12 mouse cellular contexts compared by ENCODE assay signal in the genomic region with DNA sequence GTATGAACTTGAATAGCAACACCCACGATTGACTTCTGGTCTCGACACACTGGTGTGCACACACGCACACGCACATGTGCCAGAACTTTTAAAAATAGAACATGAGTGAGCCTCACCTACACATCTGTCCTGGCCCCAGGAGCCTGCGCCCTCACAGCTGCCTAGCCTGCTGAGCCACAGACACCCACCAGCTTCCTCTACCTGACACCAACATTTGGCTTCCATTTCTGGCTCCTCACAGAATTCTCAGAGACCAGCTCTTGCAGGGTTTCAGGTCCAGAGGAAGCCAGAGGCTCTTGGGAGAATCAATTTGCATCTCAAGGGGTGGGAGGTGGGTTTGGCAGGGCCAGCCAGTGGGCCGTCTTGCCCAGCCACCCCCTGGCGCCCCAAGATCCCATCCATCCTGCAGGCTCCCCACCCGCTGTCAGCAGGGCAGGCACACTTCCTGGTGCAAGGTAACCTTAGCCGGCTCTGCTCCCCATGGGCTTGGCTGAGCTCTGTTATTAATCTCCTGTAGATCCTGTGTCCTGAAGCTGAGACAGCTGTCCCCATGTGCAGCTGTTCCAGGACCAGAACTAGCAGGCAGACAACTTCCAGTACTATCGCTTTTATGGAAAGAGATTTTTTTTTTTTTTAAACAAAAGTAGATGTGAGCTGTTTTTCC. TPM values are rescaled to one million over a fixed set of nuclear protein-coding genes. Genes with fewer than 3 reads are reported as not detected.
DNase-seq lines count a peak whose midpoint lies in the region; ATAC-seq lines count a peak whose summit lies in the region.
"Had no signal": no experiment of that assay in that cellular context is flagged by ENCODE, and none has a peak within 500 bp of the region (broad histone marks: within the 10 kb centered on the region; RNA-seq: fewer than 3 reads in every experiment).

No protein-coding gene starts in this region.

- H3K4me1 ChIP-seq in hindbrain, embryonic 12.5 days: peaks cover 15% of the 10 kb centered on the region
- H3K4me1 ChIP-seq in hindbrain, embryonic 13.5 days (replicated peaks): peaks cover 4% of the 10 kb centered on the region
- H3K4me1 ChIP-seq in stomach, embryonic 16.5 days (ENCODE audit: control insufficient read depth, insufficient read depth, low read length): no peaks in the 10 kb centered on the region; the same call in none of the 2 replicates

- no peaks in the 10 kb centered on the region for H3K36me3 ChIP-seq in hindbrain, embryonic 12.5 days
- no peaks in the 10 kb centered on the region for H3K36me3 ChIP-seq in hindbrain, embryonic 13.5 days
- H3K36me3 ChIP-seq in stomach, embryonic 16.5 days (ENCODE audit: control insufficient read depth, insufficient read depth, low read length): no peaks in the 10 kb centered on the region
- H3K36me3 ChIP-seq: heart, embryonic 15.5 days had no signal

- no peaks in the 10 kb centered on the region for H3K9me3 ChIP-seq in hindbrain, embryonic 12.5 days (replicated peaks)
- no peaks in the 10 kb centered on the region for H3K9me3 ChIP-seq in hindbrain, embryonic 13.5 days
- H3K9me3 ChIP-seq in stomach, embryonic 16.5 days (replicated peaks; ENCODE audit: control insufficient read depth, low read length): no peaks in the 10 kb centered on the region
- H3K9me3 ChIP-seq: heart, embryonic 15.5 days had no signal

- no peaks in the 10 kb centered on the region for H3K27me3 ChIP-seq in hindbrain, embryonic 12.5 days
- H3K27me3 ChIP-seq in hindbrain, embryonic 13.5 days: no peaks in the 10 kb centered on the region
- no peaks in the 10 kb centered on the region for H3K27me3 ChIP-seq in stomach, embryonic 16.5 days (ENCODE audit: control insufficient read depth, insufficient read depth, low read length)
- H3K27me3 ChIP-seq: heart, embryonic 15.5 days had no signal

- H3K9ac ChIP-seq in hindbrain, embryonic 12.5 days: no peak overlapping the region
- H3K9ac ChIP-seq in hindbrain, embryonic 13.5 days: no peak overlapping the region
- H3K9ac ChIP-seq in stomach, embryonic 16.5 days (ENCODE audit: low read length): 0 out of 2 replicates have a peak overlapping the region, but pooled peaks have one; percentile 9
- H3K9ac ChIP-seq: heart, embryonic 15.5 days; liver, embryonic 14.5 days had no signal

- H3K4me3 ChIP-seq in hindbrain, embryonic 12.5 days: no peak overlapping the region
- no peak overlapping the region for H3K4me3 ChIP-seq in hindbrain, embryonic 13.5 days
- H3K4me3 ChIP-seq in stomach, embryonic 16.5 days (replicated peaks; ENCODE audit: low read length): no peak overlapping the region
- H3K4me3 ChIP-seq: heart, embryonic 15.5 days had no signal

- peak; percentile 65 for DNase-seq in embryo, embryonic 11 days
- DNase-seq in gastrocnemius, postnatal 14 days: peak; percentile 72
- no peak for DNase-seq in adrenal gland, adult (ENCODE audit: inconsistent age in 2 of 2, low spot score in 1 of 2)
- no peak for DNase-seq in cerebellum, postnatal 36 days
- no peak for DNase-seq in heart, adult 9 months (ENCODE audit: low spot score in 2 of 2)
- DNase-seq: cerebellum, adult 11-12 months; layer of hippocampus, adult 9-11 months had no signal

- WGBS in hindbrain, embryonic 12.5 days: 47% methylated on average over 10 of the region's 10 CpGs
- 55% methylated on average over 10 of the region's 10 CpGs for WGBS in hindbrain, embryonic 13.5 days
- 40% methylated on average over 10 of the region's 10 CpGs for WGBS in stomach, embryonic 16.5 days

- H3K27ac ChIP-seq in hindbrain, embryonic 12.5 days: peak overlapping the region; percentile 1
- no peak overlapping the region for H3K27ac ChIP-seq in hindbrain, embryonic 13.5 days
- peak overlapping the region; percentile 78; the same call in 1 of the 2 replicates for H3K27ac ChIP-seq in stomach, embryonic 16.5 days (ENCODE audit: low read length)
- H3K27ac ChIP-seq: heart, embryonic 15.5 days; liver, embryonic 14.5 days had no signal

- no peak overlapping the region; the same call in 1 of the 2 replicates for H3K4me2 ChIP-seq in hindbrain, embryonic 12.5 days (replicated peaks)
- no peak overlapping the region for H3K4me2 ChIP-seq in hindbrain, embryonic 13.5 days
- no peak overlapping the region for H3K4me2 ChIP-seq in stomach, embryonic 16.5 days (ENCODE audit: low read depth, low read length)
- H3K4me2 ChIP-seq: heart, embryonic 15.5 days had no signal

- ATAC-seq in hindbrain, embryonic 12.5 days (ENCODE audit: low FRiP score): no peak
- ATAC-seq in hindbrain, embryonic 13.5 days (ENCODE audit: low FRiP score): no peak
- ATAC-seq in stomach, embryonic 16.5 days (ENCODE audit: insufficient read depth, low FRiP score): 0 out of 2 replicates have a peak, but pooled peaks have one; percentile 44

- intact Hi-C loops in gastrocnemius, postnatal 14 days (cut with DNase I; ENCODE audit: low total_unique reads): loop anchor here (5.0 kb wide), 1 partner anchor 1002 kb away; no protein-coding TSS in a partner anchor

RNA-seq across cellular contexts. Expression of a gene that starts 13.4 kb away (rescaled TPM):
- polyA plus RNA-seq in hindbrain, embryonic 12.5 days (2016; fragmentation: Nextera tagmentation; extraction: Ambion mirVana): 115 and 124 TPM in 2 replicates
- polyA plus RNA-seq in hindbrain, embryonic 13.5 days (2015; fragmentation: Nextera tagmentation; extraction: Ambion mirVana): 30.2 and 33.8 TPM in 2 replicates
- 10 to 100 TPM; 11.7 to 13.5 TPM for total RNA-seq in gastrocnemius, postnatal 14 days (2021)
- polyA plus RNA-seq in stomach, embryonic 16.5 days (2015; fragmentation: Nextera tagmentation; extraction: Ambion mirVana): 9.5 and 13.4 TPM in 2 replicates

RNA-seq across cellular contexts. Expression of a gene that starts 38.4 kb away (rescaled TPM):
- polyA plus RNA-seq in hindbrain, embryonic 12.5 days (2016; fragmentation: Nextera tagmentation; extraction: Ambion mirVana): 94.9 and 106 TPM in 2 replicates
- 118 and 125 TPM in 2 replicates for polyA plus RNA-seq in hindbrain, embryonic 13.5 days (2015; fragmentation: Nextera tagmentation; extraction: Ambion mirVana)
- 1 to 10 TPM; 5.4 to 6.2 TPM for total RNA-seq in gastrocnemius, postnatal 14 days (2021)
- 54.1 and 57.3 TPM in 2 replicates for polyA plus RNA-seq in stomach, embryonic 16.5 days (2015; fragmentation: Nextera tagmentation; extraction: Ambion mirVana)

Comparison
In these comparisons a context has a peak if more than half of its experiments do, and no peak if none do; other contexts are left out.
1. DNase-seq: peak in embryo, embryonic 11 days (single experiment) and gastrocnemius, postnatal 14 days (single experiment); none in adrenal gland, adult (0 of 2), cerebellum, postnatal 36 days (0 of 2) and heart, adult 9 months (0 of 2).